Mouse (Mus musculus): ENCODE results near the gene Jag2.

Gene Jag2

DNA sequence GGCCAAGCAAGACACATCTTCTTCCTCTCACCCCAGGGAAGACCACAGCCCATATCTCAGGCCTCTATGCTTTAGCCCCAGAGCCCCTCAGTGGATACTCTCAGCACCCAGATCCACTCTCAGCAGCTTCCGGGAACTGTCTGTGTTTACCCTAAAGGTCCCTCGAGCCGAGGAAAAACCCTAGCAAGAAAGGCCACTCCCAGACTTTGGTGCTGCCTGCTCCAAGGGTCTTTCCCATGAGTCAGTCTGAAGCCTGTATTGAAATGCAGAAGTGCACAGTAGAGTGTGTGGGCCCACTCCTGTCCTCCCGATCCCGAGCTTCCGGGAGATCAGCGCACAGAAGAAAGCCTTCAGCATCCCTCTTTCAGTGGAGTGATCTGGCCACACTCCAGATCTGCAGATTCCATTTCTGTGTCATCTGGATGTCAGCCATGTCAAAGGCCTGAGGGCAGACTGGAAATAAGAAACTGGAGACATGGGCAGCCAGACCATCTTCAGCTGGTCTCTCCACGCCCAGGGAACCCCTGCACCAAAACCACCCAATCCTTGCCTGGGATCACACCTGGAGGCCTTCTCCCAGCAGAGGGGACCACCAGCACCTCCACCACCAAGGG, 63.0 kb downstream of the Jag2 start:
- DNase-seq = peak; percentile 31 to 35

DNA sequence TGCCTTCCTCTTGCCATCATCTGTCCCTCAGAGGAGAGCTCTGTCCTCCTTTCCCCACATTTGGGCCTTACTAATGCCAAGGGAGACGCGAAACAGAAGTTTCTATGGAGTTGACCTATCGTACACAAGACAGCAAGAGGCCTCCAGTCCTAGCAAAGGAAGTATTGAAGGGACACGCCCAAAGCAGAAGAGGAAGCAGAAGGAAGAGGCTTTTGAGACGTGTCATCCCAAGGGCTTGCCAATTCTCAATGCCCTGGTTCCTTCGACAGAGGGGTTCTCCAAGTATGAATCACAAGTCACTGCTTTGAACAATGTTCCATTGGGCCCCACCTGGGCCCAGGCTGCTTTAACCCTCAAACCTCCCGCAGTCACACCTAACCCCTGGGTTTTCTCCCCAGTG, 64.8 kb downstream of the Jag2 start:
- DNase-seq = no peak

- DNase-seq = no peak
Measured at GRCm38 (mm10) chr12:112861911-112862321, 67.7 kb downstream of the Jag2 start.

DNA sequence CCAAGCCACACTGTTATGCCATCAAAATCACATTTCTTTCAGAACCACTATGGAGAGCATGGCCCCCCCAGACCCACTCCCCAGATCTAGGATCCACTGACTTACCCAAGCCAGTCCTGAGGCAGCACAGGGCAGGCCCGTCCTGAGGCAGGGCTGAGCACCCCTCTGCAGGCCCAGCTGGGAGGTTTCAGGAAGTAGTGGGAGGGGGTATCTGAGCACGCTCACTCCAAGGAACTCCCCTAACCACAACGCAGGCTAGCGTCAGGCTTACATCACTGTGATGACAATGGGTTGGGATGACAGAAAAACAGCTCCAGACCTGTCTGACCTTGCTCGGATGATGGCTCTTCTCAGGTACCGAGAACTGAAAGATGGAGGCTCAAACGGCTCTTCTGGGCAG, 68.8 kb downstream of the Jag2 start:
- no peak for DNase-seq

DNA sequence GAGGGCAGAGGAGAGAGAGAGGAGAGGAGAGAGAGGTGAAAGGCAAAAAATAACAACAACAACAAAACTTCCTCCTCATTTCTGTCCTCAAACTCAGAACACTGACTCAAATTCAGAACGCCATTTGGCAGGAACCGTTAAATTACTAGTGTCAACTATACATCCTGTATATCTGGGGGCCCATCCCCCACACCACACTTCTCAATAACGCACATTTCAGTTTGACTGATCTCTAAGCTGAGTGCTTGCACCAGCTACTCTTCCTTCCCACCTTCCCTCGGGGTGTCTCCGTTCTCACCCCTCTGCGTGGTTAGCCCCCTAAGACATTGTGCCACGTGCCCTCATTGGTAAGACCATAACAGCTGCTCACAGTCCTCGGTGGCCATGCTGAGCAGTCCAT, 69.6 kb downstream of the Jag2 start:
- DNase-seq = no peak

DNA sequence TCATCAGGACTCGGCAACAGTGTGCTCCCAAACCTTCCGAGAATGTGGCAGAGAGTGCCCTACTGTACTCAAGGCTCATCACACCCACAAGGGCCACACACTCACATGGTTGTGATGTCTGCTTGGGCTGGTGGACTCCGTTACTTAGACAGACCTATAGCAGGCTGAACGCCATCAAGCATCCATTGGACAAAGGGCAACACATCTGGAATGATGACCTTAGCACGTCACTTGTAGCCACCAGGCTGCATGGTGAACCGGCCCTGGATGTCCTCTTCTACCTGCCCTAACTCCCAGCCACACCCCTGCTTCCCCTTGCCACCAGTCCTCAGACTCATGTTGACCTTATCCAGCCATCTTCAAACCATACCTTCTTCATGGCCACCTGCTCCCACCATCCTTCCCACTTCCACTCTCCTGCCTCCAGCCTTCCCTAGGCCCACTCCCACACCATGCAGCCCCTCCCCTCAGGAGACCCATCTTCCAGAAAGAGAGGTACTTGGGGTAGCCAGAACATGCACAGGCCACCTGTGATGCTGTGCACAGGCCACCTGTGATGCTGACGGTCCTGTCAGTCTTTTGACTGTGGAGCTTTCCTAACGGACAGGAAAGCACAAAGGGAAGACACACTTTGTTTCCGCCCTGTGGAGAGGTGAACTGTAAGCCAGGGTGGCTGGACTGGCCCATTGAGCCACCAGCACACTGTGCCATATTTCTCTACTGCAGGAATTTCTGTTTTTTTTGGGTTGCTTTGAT, 70.8 kb downstream of the Jag2 start:
- DNase-seq = no peak
